Mouse (Mus musculus) thymus, adult 2 months (tissue): ENCODE data around the gene Por.

Experiments
- CTCF ChIP-seq: fragments of 200-500 bp; IDR thresholded peaks from 2 replicates; pipeline ENCODE4 v1.5.1; 2012; ENCODE audit warnings: mild to moderate bottlenecking, control low read depth, low read length, moderate library complexity, borderline replicate concordance; ENCODE audit not compliant: control insufficient read depth, poor library complexity, insufficient read depth; ENCODE audit errors: extremely low read depth
- POLR2A ChIP-seq: fragments of 200-500 bp; IDR thresholded peaks from 2 replicates; pipeline ENCODE4 v1.6.1; 2012; ENCODE audit warnings: mild to moderate bottlenecking, low read length, control low read depth, moderate library complexity; ENCODE audit not compliant: control insufficient read depth, poor library complexity, insufficient read depth; ENCODE audit errors: extremely low read depth

GRCm38 (mm10) chr5:135735741-135736140 lies 65.9 kb downstream of the Por start:
- TF ChIP-seq CTCF = no peak
- TF ChIP-seq POLR2A = no peak
